Mouse (Mus musculus) MEL-GATA-1-ER (cell line): ENCODE data around the gene Thap3.
A peak's percentile ranks its signal among the peaks of the same experiment; 100 is the strongest.

Source experiments
- DNase-seq: peaks from one replicate; pipeline ENCODE4 v3.0.0-alpha.2; 2012; ENCODE audit warnings: low read depth; ENCODE audit errors: extremely low read depth

Gene Thap3

DNA sequence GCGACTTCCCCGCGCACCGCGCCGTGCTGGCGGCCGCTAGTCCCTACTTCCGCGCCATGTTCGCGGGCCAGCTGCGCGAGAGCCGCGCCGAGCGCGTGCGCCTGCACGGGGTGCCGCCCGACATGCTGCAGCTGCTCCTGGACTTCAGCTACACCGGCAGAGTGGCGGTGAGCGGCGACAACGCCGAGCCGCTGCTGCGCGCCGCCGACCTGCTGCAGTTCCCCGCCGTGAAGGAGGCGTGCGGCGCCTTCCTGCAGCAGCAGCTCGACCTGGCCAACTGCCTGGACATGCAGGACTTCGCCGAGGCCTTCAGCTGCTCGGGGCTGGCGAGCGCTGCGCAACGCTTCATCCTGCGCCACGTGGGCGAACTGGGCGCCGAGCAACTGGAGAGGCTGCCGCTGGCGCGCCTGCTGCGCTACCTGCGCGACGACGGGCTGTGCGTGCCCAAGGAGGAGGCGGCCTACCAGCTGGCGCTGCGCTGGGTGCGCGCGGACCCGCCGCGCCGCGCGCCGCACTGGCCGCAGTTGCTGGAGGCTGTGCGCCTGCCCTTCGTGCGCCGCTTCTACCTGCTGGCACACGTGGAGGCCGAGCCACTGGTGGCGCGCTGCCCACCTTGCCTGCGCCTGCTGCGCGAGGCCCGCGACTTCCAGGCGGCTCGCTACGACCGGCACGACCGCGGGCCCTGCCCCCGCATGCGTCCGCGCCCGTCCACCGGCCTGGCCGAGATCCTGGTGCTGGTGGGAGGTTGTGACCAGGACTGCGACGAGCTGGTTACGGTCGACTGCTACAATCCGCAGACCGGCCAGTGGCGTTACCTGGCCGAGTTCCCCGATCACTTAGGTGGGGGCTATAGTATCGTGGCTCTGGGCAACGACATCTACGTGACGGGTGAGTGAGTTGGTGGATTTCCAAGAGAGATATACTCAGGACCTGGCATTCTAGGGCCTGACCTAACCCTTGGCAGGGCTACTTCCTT is 20.6 kb upstream of the Thap3 start:
- peak; percentile 16 for DNase-seq

- peak; percentile 86 for DNase-seq
These were observed 19.9 kb upstream of the Thap3 start, which contains the start of gene Klhl21 for GRCm38 (mm10) chr4:152008622-152009075. Gene Klhl21, plus strand, starts transcription at chr4:152008803.

- no peak for DNase-seq
These were observed 19.3 kb upstream of the Thap3 start for GRCm38 (mm10) chr4:152008148-152008500.

DNA sequence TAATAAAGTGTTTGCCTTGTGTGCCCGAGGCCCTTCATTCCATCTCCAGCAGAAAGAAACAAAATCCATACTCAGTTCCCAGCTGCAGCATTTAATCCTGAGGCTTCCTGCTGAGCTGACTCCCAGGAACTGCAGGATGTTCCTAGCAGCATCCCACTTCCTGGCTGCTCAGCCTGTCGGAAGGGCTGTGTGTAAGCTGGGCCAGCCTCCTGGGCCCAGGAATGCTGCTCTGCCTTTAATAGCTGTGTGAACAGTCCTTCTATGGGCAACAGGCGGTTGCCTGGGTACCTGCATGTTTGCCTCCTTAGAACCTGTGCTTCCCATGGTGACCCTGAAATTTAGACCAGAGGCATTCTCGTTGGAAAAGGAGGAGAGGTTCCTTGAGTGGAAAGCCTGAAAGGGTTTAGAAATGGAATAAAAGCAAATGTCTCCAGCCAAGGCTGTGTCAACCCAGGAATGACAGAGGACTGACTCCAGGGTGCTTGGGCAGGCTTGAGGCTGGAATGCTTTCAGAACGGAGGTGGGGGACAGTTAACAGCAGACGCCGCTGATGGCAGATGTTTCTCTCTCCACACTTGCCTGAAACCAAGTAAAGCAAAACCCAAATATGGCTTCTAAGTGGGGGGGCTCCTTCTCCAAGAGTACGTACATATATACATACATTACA is 18.8 kb upstream of the Thap3 start:
- DNase-seq = no peak

GRCm38 (mm10) chr4:152006812-152007211 is 18.0 kb upstream of the Thap3 start:
- no peak for DNase-seq

DNA sequence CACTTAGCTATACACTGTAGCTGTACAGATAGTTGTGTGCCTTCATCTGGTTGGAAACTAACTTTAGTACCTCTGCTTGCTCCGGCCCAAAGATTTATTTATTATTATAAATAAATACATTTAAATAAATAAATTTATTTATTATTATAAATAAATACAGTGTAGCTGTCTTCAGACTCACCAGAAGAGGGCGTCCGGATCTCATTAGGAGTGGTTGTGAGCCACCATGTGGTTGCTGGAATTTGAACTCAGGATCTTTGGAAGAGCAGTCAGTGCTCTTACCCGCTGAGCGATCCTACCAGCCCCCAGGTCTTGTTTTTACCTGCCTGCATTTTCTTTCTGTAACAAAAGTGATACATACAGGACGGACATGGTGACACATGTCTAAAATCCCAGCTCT is 17.3 kb upstream of the Thap3 start:
- no peak for DNase-seq

- DNase-seq = no peak
These were observed 13.3 kb upstream of the Thap3 start for GRCm38 (mm10) chr4:152002063-152002462.

DNA sequence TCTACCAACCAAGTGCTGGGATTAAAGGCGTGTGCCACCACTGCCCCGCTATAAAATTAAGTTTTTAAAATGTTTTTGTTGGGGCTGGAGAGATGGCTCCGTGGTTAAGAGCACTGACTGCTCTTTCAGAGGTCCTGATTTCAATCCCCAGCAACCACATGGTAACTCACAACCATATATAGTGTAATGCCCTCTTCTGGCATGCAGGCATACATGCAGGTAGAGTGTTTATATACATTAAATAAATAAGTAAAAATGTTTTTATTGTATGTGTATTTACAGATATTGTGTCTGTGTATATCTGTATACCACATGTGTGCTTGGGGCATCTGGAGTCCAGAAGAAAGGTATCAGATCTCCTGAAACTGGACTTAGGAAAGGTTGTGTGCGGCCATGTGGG is 12.5 kb upstream of the Thap3 start:
- DNase-seq = no peak

DNA sequence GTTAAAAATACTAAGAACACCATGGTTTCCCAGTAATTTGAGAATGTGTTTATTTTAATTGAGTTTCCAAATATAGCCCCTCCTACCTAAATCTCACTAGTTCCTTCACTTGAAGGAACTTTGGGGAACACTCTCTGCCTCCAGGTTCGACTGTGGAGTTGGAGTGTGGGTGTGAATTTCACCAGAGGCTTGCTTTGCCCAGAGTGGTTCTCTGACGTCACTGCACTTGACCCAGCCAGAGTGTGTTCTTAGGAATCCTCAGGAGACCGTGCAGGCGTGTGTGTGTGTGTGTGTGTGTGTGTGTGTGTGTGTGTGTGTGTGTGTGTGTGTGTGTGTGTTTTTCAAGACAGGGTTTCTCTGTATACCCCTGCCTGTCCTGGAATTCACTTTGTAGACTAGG is 12.1 kb upstream of the Thap3 start:
- DNase-seq = no peak

DNA sequence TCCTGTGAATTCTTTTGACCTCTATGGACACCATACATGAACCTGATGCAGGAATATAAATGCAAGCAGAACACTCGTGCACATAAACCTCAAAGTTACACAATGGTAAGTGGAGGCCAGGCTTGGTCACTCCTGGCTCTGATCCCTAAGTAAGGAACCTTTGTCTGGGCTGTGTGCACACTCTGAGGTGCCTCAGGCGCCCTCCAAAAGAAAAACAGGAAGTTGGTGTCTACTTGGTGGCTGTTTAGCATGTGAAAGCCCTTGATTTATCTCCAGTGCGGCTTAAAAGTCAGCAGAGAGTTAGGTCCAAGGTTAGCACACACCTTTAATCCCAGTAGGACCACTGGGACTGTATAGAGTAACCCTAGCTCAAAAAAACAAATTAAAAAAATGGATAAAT is 10.7 kb upstream of the Thap3 start:
- peak; percentile 39 for DNase-seq

GRCm38 (mm10) chr4:151997701-151998100 is 8.9 kb upstream of the Thap3 start:
- DNase-seq = no peak

DNA sequence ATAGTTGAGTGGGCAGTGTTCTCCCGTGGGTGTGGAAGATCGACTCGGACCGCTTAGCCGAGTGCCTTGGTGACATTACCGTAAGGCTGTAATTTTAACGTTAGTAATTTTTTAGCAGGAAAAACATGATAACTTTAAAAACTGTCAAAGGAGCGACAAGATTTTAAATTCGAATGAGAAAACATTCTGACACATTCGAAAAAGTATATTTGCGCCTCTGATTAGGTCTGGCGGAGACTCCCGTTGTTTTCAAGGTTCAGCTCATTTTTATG is 8.1 kb upstream of the Thap3 start:
- DNase-seq = no peak

GRCm38 (mm10) chr4:151996173-151996950 is 7.6 kb upstream of the Thap3 start, which contains the start of gene Phf13:
Gene Phf13, minus strand, starts transcription at chr4:151996258.
- DNase-seq = peak; percentile 95

DNA sequence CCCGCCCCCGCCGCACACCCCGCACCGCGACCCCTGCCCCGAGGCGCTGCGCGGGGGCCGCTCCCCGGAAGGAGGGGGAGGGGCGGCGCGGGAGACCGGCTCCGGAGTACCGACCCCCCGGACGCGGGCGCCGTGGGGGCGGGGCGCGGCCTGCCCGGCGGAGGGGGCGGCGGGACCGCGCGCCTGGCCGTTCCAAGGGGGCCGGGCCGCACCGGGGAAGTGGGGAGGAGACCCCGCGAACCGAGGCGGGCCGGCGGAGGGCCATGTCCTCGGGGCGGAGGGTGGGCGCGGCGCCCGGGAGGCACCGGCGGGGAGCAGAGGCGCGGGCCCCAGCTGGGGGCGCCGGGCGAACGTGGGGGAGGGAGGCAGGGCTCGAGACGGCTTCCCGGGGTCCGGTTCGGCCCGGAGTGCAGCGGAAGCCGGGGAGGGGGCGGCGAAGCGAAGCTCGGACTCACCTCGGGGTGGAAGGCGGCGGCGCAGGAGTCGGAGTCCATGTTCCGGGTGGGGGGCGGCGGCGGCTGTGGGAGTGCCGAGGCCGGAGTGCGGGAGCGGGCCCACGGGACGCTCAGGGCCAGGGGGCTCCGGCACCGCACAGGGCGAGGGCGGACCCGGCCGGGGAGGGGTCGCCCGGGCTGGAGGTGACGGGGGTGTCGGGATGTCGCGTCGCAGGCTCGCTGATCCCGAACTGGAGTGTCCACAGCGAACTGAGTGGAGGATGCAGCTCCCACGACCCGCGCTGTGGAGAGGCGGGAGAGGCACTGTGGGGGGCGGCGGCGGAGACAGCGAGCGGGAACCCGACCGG is 6.8 kb upstream of the Thap3 start:
- DNase-seq = no peak

DNA sequence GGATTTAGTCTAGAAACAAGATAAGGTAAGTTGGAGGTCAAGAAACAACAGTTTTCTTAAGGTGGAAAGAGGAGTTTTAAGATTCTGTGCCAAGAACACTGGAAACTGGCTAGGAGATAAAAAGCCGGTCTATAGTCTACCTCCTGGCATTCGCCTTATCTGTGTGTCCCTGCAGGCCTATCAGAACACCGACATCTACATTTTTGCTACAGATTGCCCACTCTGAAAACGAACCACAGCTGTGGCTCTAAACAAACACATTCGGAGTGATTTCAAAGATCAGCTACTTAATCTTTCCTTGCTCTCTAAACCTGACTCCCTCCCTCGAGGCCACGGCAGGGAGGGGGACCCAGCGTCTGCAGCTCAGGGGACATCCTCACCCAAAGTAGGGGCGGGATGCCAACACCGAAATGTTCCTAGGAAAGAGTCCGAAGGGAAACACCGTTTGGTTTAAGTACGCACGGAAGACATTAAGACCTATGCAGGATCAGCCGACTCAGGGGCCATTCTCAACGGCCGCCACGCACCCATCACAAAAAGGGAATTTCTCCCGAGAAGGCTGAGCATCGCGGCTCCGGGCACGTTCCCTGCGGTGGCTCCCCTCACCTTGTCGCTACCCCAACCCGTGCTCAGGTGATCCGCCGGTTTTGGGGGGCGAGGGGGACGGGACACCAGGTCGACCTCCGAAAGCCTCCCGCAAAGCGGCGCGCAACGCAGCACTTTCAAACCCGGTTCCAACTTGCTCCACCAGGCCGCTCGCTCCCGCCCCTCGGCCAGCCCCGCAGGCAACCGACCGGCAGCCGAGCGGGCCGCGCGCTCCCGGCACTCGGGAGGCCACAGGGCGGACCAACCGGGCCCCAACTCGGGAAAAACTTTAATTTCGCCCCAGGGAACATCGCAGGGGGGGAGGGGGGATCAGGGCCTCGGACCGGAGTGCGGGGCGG is 5.7 kb upstream of the Thap3 start:
- DNase-seq = peak; percentile 50

GRCm38 (mm10) chr4:151993035-151993434 is 4.2 kb upstream of the Thap3 start:
- DNase-seq = no peak

- DNase-seq = no peak
These were observed 3.3 kb upstream of the Thap3 start for GRCm38 (mm10) chr4:151992091-151992490.

DNA sequence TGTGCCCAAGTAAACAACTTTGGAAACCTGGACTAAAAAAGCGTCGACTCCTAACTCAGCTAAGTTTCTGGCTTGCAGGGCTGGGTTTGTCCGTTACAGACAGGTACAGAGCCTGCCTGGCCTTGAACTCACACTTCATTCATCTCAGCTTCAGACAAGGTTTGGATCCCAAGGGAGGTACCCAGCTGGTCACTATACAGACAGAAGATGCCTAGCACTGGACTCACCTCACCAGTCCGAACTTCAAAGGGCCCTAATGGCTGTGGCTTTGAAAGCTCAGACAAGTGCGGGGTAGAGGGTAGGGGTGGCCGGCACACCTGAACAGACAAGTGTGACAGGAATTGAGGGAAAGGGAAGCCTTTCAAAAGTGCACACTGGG is 302 bp upstream of the Thap3 start:
- DNase-seq = no peak

- DNase-seq = no peak
These were observed 819 bp downstream of the Thap3 start for GRCm38 (mm10) chr4:151988014-151988341.

DNA sequence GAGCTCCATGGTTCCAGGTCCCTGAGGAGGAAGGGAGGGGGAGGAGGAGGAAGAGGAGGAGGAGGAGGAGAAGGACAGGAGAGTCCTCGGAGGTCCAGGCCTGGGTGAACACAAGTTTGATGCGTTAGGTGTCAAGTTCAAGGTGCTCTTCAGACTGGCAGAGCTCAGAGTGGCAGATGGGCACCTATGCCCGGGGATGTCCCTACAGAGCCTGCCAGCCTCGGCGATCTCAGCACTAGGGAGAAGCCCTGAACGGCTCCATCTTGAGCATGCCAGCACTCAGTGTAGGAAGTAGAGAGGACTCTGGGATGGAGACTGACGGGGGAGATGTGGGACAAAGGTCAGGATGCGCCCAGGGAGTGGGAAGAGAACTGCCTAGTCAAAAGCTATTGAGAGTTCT is 2.1 kb downstream of the Thap3 start:
- DNase-seq = no peak
